Mouse (Mus musculus) liver, embryonic 14 days (tissue): ENCODE results near the gene Abcc8. TPM values are rescaled to one million over a fixed set of nuclear protein-coding genes. Genes with fewer than 3 reads are reported as not detected.

Experiments
- polyA plus RNA-seq: library from polyadenylated mRNA; depleted of rRNA; stranded (reverse); fragments of >200 nt; gene quantifications from 2 replicates; pipeline ENCODE4 v1.2.3, GENCODE M21; 2012; rRNA removed

Gene Abcc8
- 0.07 and 0.09 TPM in 2 replicates for polyA plus RNA-seq

GRCm38 (mm10) chr7:46179431-46180275 lies at the start of gene Abcc8:
TSS of gene Abcc8 (minus strand) at chr7:46180033.

DNA sequence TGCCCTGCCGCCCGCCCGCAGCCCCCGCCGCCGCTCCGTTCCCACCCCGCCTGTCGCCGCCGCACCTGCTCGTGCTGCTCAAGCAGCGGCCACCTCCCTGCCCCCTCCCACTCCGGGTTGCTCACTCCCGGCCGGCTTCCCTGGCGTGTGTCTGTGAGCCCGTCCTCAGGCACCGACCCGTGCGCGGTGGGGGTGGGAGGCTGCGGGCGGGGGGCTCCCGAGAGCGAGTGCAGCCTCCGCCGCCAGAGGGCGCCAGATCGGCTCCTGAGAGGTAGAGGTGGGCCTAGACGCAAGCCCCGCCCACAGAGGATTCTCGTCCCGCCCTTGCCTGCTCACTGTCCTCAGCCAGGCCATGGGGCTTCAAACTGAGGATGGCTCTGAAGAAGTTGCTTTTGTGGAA lies 79.3 kb downstream of the Abcc8 start, which contains the start of gene Kcnj11:
Gene Kcnj11 (minus strand): TSS at position 202 of the 400 bp plus-strand sequence.

Other genes starting within 250 kb of the Abcc8 start
- gene Abcc6, start 149.7 kb downstream of the Abcc8 start, polyA plus RNA-seq = 9.6 and 12.4 TPM in 2 replicates
- gene Nomo1, start 146.3 kb downstream of the Abcc8 start, polyA plus RNA-seq = 17.1 and 18.2 TPM in 2 replicates
- gene Kcnj11, start 79.3 kb downstream of the Abcc8 start, polyA plus RNA-seq = 0.02 and 0.10 TPM in 2 replicates
- gene Ush1c, start 58.5 kb upstream of the Abcc8 start, polyA plus RNA-seq = 0.03 TPM in 1 of 2 replicates, not detected in the other
- gene Otog, start 61.0 kb upstream of the Abcc8 start, polyA plus RNA-seq = under 0.01 and 0.02 TPM in 2 replicates
- 0.03 and 0.87 TPM in 2 replicates for gene Myod1, start 196.4 kb upstream of the Abcc8 start, polyA plus RNA-seq
- 0.01 TPM in 1 of 2 replicates, not detected in the other for gene Kcnc1, start 216.5 kb upstream of the Abcc8 start, polyA plus RNA-seq